Mouse (Mus musculus) lung, adult 2 months (tissue): ENCODE measurements around the gene Ldhb.

Experiments used
- CTCF ChIP-seq: fragments of 200-500 bp; IDR thresholded peaks from 2 replicates; pipeline ENCODE4 v1.5.1; 2011; ENCODE audit warnings: mild to moderate bottlenecking, low read length, control low read depth; ENCODE audit not compliant: insufficient read depth
- POLR2A ChIP-seq: fragments of 200-500 bp; IDR thresholded peaks from 2 replicates; pipeline ENCODE4 v1.6.1; 2011; ENCODE audit warnings: low read depth, mild to moderate bottlenecking, control low read depth, low read length, borderline replicate concordance; ENCODE audit errors: extremely low read depth

DNA sequence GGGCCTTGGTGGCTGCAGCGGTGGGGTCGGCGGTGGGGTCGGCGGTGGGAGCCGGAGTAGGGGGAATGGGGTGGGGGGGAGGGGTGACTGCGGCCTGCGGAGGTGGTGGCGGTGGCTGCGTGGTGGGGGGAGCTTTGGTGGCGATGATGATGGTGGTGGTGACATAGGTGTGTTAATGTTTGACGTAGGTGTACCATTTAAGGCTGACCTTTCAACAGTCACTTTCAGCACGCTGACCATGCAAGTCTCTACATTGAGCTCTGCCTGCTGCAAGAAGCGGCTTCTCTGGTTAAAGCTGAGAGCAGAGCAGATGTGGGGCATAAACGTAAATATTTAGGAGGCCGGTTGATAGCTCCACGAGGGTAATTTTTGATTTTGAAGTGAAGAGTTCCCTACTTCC is 24.4 kb upstream of the Ldhb start:
- no peak for TF ChIP-seq CTCF
- no peak for TF ChIP-seq POLR2A
